Mouse (Mus musculus): ENCODE data around the gene Fam193b.

Fam193b gene

GRCm38 (mm10) chr13:55527834-55528772 lies 42.8 kb downstream of the Fam193b start:
- no peak for DNase-seq (ENCODE audit: low spot score in 2 of 2)

GRCm38 (mm10) chr13:55527212-55527611 lies 43.7 kb downstream of the Fam193b start:
- no peak for DNase-seq (ENCODE audit: low spot score in 2 of 2)

- DNase-seq (ENCODE audit: low spot score in 2 of 2): no peak
These were observed 45.0 kb downstream of the Fam193b start for GRCm38 (mm10) chr13:55525733-55526553.

GRCm38 (mm10) chr13:55523951-55524600 lies 46.8 kb downstream of the Fam193b start:
- no peak for DNase-seq (ENCODE audit: low spot score in 2 of 2)

GRCm38 (mm10) chr13:55523278-55523677 lies 47.6 kb downstream of the Fam193b start:
- DNase-seq (ENCODE audit: low spot score in 2 of 2): no peak

GRCm38 (mm10) chr13:55522730-55523129 lies 48.2 kb downstream of the Fam193b start:
- DNase-seq (ENCODE audit: low spot score in 2 of 2): no peak

GRCm38 (mm10) chr13:55519606-55520005 lies 51.3 kb downstream of the Fam193b start:
- DNase-seq (ENCODE audit: low spot score in 2 of 2): no peak

GRCm38 (mm10) chr13:55516955-55517354 lies 54.0 kb downstream of the Fam193b start:
- peak; percentile 88 to 92 for DNase-seq (ENCODE audit: low spot score in 2 of 2)

- DNase-seq (ENCODE audit: low spot score in 2 of 2): no peak
These were observed 57.1 kb downstream of the Fam193b start for GRCm38 (mm10) chr13:55513828-55514227.

GRCm38 (mm10) chr13:55513111-55513748 lies 57.7 kb downstream of the Fam193b start, which contains the start of gene Pdlim7:
TSS of gene Pdlim7 (minus strand) at chr13:55513676.
- peak; percentile 82 to 85 for DNase-seq (ENCODE audit: low spot score in 2 of 2)

GRCm38 (mm10) chr13:55512379-55513031 lies 58.4 kb downstream of the Fam193b start:
- peak; percentile 25 to 35 for DNase-seq (ENCODE audit: low spot score in 2 of 2)

- no peak for DNase-seq (ENCODE audit: low spot score in 2 of 2)
These were observed 59.4 kb downstream of the Fam193b start for GRCm38 (mm10) chr13:55511492-55511861.

- DNase-seq (ENCODE audit: low spot score in 2 of 2): peak in 1 of 2 experiments; percentile 47
These were observed 60.0 kb downstream of the Fam193b start for GRCm38 (mm10) chr13:55510668-55511491.

GRCm38 (mm10) chr13:55510332-55510667 lies 60.6 kb downstream of the Fam193b start:
- DNase-seq (ENCODE audit: low spot score in 2 of 2): no peak

- DNase-seq (ENCODE audit: low spot score in 2 of 2): no peak
These were observed 62.4 kb downstream of the Fam193b start for GRCm38 (mm10) chr13:55508531-55508930.

- no peak for DNase-seq (ENCODE audit: low spot score in 2 of 2)
These were observed 63.0 kb downstream of the Fam193b start for GRCm38 (mm10) chr13:55507877-55508276.

- DNase-seq (ENCODE audit: low spot score in 2 of 2): peak in 1 of 2 experiments; percentile 36
These were observed 64.2 kb downstream of the Fam193b start for GRCm38 (mm10) chr13:55506697-55507096.

GRCm38 (mm10) chr13:55505810-55506209 lies 65.1 kb downstream of the Fam193b start:
- no peak for DNase-seq (ENCODE audit: low spot score in 2 of 2)

- DNase-seq (ENCODE audit: low spot score in 2 of 2): no peak
These were observed 66.5 kb downstream of the Fam193b start for GRCm38 (mm10) chr13:55504390-55504789.

GRCm38 (mm10) chr13:55502405-55502804 lies 68.5 kb downstream of the Fam193b start:
- no peak for DNase-seq (ENCODE audit: low spot score in 2 of 2)
